Mouse (Mus musculus) midbrain, embryonic 16.5 days (tissue): Measurements from ENCODE around the gene Pafah1b2. TPM values are rescaled to one million over a fixed set of nuclear protein-coding genes. Genes with fewer than 3 reads are reported as not detected.

Experiments used
- ATAC-seq: fragments of 200-750 bp; cut with Nextera tagmentation; 2 replicates; pipeline ENCODE4 v1.8.0; 2017; ENCODE audit warnings: moderate TSS enrichment
- H3K27ac ChIP-seq: fragments of 300-500 bp; sonication (generic); 2 replicates; pipeline ENCODE4 v1.5.1; 2014; ENCODE audit warnings: mild to moderate bottlenecking, low read length, mixed read lengths
- H3K27me3 ChIP-seq: fragments of 300-500 bp; sonication (generic); 2 replicates; pipeline ENCODE4 v1.6.1; 2014; ENCODE audit warnings: low read depth, low read length, mixed read lengths; ENCODE audit not compliant: control insufficient read depth, insufficient read depth
- H3K36me3 ChIP-seq: fragments of 300-500 bp; sonication (generic); 2 replicates; pipeline ENCODE4 v1.6.1; 2014; ENCODE audit warnings: mild to moderate bottlenecking, low read length, moderate library complexity, mixed read lengths; ENCODE audit not compliant: control insufficient read depth, insufficient read depth
- H3K4me1 ChIP-seq: fragments of 300-500 bp; sonication (generic); 2 replicates; pipeline ENCODE4 v1.6.1; 2014; ENCODE audit warnings: mild to moderate bottlenecking, low read length, mixed read lengths; ENCODE audit not compliant: control insufficient read depth, insufficient read depth
- H3K4me2 ChIP-seq: fragments of 300-500 bp; sonication (generic); 2 replicates; pipeline ENCODE4 v1.6.1; 2014; ENCODE audit warnings: mild to moderate bottlenecking, low read length, mixed read lengths
- H3K4me3 ChIP-seq: fragments of 300-500 bp; sonication (generic); 2 replicates; pipeline ENCODE4 v1.5.1; 2014; ENCODE audit warnings: low read depth, mild to moderate bottlenecking, low read length, moderate library complexity, mixed read lengths
- H3K9ac ChIP-seq: fragments of 300-500 bp; sonication (generic); 2 replicates; pipeline ENCODE4 v1.6.1; 2014; ENCODE audit warnings: low read depth, low read length, mixed read lengths
- H3K9me3 ChIP-seq: fragments of 300-500 bp; sonication (generic); replicated peaks from 2 replicates; pipeline ENCODE4 v1.6.1; 2014; ENCODE audit warnings: mild to moderate bottlenecking, low read length, mixed read lengths; ENCODE audit not compliant: control insufficient read depth, poor library complexity, severe bottlenecking
- WGBS: fragments of 180-500 bp; shearing (Covaris S2); extraction: QIAGEN DNeasy Blood & Tissue Kit; methylation state at CpG from one replicate; pipeline ENCODE4 v1.1.7; 2014; 5-methylcytosine and 5-hydroxymethylcytosine counted together
- polyA plus RNA-seq: library from polyadenylated mRNA; unstranded; fragments of >200 nt; fragmentation: Nextera tagmentation; extraction: Ambion mirVana; gene quantifications from 2 replicates; pipeline ENCODE4 v1.2.1, GENCODE M21; 2015

Gene Pafah1b2
- polyA plus RNA-seq, 1 experiment from 2014 or later = 287 TPM

GRCm38 (mm10) chr9:45943628-45944505 is 68.6 kb downstream of the Pafah1b2 start:
- Histone ChIP-seq H3K4me1 (no peaks in the 10 kb centered on the region), H3K4me2 (no peak overlapping the region), H3K4me3 (no peak overlapping the region), H3K36me3 (peaks cover 40% of the 10 kb centered on the region), H3K9ac (no peak overlapping the region), H3K27ac (no peak overlapping the region), H3K27me3 (no peaks in the 10 kb centered on the region), H3K9me3 (no peaks in the 10 kb centered on the region)
- ATAC-seq = peak; percentile 36
- WGBS = 87% methylated on average over 8 of the region's 8 CpGs

- 90% methylated on average over 8 of the region's 8 CpGs for WGBS
- Histone ChIP-seq H3K4me1 (no peaks in the 10 kb centered on the region), H3K27me3 (no peaks in the 10 kb centered on the region), H3K36me3 (peaks cover 35% of the 10 kb centered on the region), H3K4me2 (no peak overlapping the region), H3K4me3 (no peak overlapping the region), H3K9me3 (no peaks in the 10 kb centered on the region), H3K27ac (no peak overlapping the region), H3K9ac (no peak overlapping the region)
- ATAC-seq = no peak
Measured at GRCm38 (mm10) chr9:45942916-45943315, 69.6 kb downstream of the Pafah1b2 start.

GRCm38 (mm10) chr9:45942464-45942863 is 70.0 kb downstream of the Pafah1b2 start:
- no peak for ATAC-seq
- Histone ChIP-seq H3K4me2 (no peak overlapping the region), H3K36me3 (peaks cover 35% of the 10 kb centered on the region), H3K27me3 (no peaks in the 10 kb centered on the region), H3K27ac (no peak overlapping the region), H3K9me3 (no peaks in the 10 kb centered on the region), H3K4me1 (no peaks in the 10 kb centered on the region), H3K4me3 (no peak overlapping the region), H3K9ac (no peak overlapping the region)
- 95% methylated on average over 16 of the region's 16 CpGs for WGBS

GRCm38 (mm10) chr9:45941329-45941888 is 71.1 kb downstream of the Pafah1b2 start:
- H3K4me1 ChIP-seq = no peaks in the 10 kb centered on the region
- H3K9me3 ChIP-seq = no peaks in the 10 kb centered on the region
- H3K27me3 ChIP-seq = no peaks in the 10 kb centered on the region
- H3K36me3 ChIP-seq = peaks cover 30% of the 10 kb centered on the region
- ATAC-seq = no peak
- H3K27ac ChIP-seq = no peak overlapping the region
- no peak overlapping the region for H3K9ac ChIP-seq
- 56% methylated on average over 18 of the region's 18 CpGs for WGBS
- no peak overlapping the region for H3K4me3 ChIP-seq
- no peak overlapping the region for H3K4me2 ChIP-seq

GRCm38 (mm10) chr9:45939794-45940193 is 72.7 kb downstream of the Pafah1b2 start:
- no peak for ATAC-seq
- no peak overlapping the region for H3K4me3 ChIP-seq
- WGBS = 90% methylated on average over 6 of the region's 6 CpGs

GRCm38 (mm10) chr9:45938952-45939637 is 73.4 kb downstream of the Pafah1b2 start:
- 89% methylated on average over 15 of the region's 15 CpGs for WGBS
- peaks cover 21% of the 10 kb centered on the region for H3K36me3 ChIP-seq
- no peaks in the 10 kb centered on the region for H3K4me1 ChIP-seq
- no peak overlapping the region for H3K9ac ChIP-seq
- H3K4me2 ChIP-seq = no peak overlapping the region
- no peaks in the 10 kb centered on the region for H3K9me3 ChIP-seq
- no peak overlapping the region for H3K4me3 ChIP-seq
- ATAC-seq = no peak
- H3K27ac ChIP-seq = no peak overlapping the region
- H3K27me3 ChIP-seq = no peaks in the 10 kb centered on the region

More at GRCm38 (mm10) chr9:45939794-45940193, 72.7 kb downstream of the Pafah1b2 start:
- no peaks in the 10 kb centered on the region for H3K9me3 ChIP-seq
- H3K9ac ChIP-seq = no peak overlapping the region
- no peak overlapping the region for H3K27ac ChIP-seq
- peaks cover 25% of the 10 kb centered on the region for H3K36me3 ChIP-seq
- no peak overlapping the region for H3K4me2 ChIP-seq
- H3K4me1 ChIP-seq = no peaks in the 10 kb centered on the region
- H3K27me3 ChIP-seq = no peaks in the 10 kb centered on the region

GRCm38 (mm10) chr9:45938088-45938487 is 74.4 kb downstream of the Pafah1b2 start:
- H3K4me3 ChIP-seq = no peak overlapping the region
- H3K4me2 ChIP-seq = no peak overlapping the region
- no peaks in the 10 kb centered on the region for H3K9me3 ChIP-seq
- WGBS = 92% methylated on average over 8 of the region's 8 CpGs
- no peaks in the 10 kb centered on the region for H3K27me3 ChIP-seq
- no peak for ATAC-seq
- no peak overlapping the region for H3K27ac ChIP-seq
- H3K4me1 ChIP-seq = no peaks in the 10 kb centered on the region
- peaks cover 13% of the 10 kb centered on the region for H3K36me3 ChIP-seq
- H3K9ac ChIP-seq = no peak overlapping the region

GRCm38 (mm10) chr9:45936883-45937282 is 75.6 kb downstream of the Pafah1b2 start:
- H3K27me3 ChIP-seq = no peaks in the 10 kb centered on the region
- H3K36me3 ChIP-seq = peaks cover 9% of the 10 kb centered on the region; the same call in 1 of the 2 replicates
- H3K4me3 ChIP-seq = no peak overlapping the region
- 23% methylated on average over 3 of the region's 3 CpGs for WGBS
- no peaks in the 10 kb centered on the region for H3K4me1 ChIP-seq
- ATAC-seq = no peak
- no peak overlapping the region for H3K4me2 ChIP-seq
- no peaks in the 10 kb centered on the region for H3K9me3 ChIP-seq
- H3K27ac ChIP-seq = no peak overlapping the region
- H3K9ac ChIP-seq = no peak overlapping the region
